Mouse (Mus musculus) ES-E14 (cell line): ENCODE data around the gene Itsn1.

Experiments
- CHD2 ChIP-seq: IDR thresholded peaks from 2 replicates; pipeline ENCODE4 v1.6.1; 2014; ENCODE audit warnings: mild to moderate bottlenecking, low read depth, low read length, inconsistent platforms
- ZC3H11A ChIP-seq: IDR thresholded peaks from 2 replicates; pipeline ENCODE4 v1.6.1; 2012; ENCODE audit warnings: low read depth, mild to moderate bottlenecking, inconsistent platforms, low read length, borderline replicate concordance
- ZNF384 ChIP-seq: IDR thresholded peaks from 2 replicates; pipeline ENCODE4 v1.6.1; 2012; ENCODE audit warnings: low read depth, low read length, inconsistent platforms

DNA sequence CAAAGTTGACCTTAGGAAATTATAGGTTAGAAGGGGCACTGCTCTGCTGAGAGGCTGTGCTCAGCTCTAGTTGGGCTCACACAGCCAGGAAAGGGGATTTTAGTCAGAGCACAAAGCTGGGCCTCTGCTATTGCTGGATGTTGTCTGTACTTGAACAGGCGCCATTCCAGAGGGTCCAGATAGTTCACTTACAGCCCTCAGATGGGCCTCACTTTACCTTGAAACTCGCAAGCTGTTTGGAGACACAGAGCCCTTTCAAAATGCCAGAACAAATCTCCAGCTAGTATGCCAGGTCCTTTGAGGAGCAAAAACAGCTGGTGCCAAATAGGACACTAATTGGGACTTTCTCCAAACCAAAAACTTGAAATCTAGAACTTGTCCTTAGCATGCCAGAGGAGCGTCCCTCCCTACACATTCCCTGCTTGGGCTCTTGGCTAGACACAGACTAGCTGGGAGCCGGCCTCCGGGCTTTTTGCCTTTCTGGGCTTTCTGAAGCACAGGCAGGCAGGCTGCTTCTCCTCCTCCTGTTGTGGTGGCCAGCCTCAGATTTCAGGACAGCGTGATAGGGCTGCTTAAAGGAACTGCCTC is 132.8 kb downstream of the Itsn1 start:
- TF ChIP-seq ZNF384 (no peak), ZC3H11A (no peak), CHD2 (no peak)
